Mouse (Mus musculus): ENCODE results near the gene Rbm44.

Rbm44 gene

DNA sequence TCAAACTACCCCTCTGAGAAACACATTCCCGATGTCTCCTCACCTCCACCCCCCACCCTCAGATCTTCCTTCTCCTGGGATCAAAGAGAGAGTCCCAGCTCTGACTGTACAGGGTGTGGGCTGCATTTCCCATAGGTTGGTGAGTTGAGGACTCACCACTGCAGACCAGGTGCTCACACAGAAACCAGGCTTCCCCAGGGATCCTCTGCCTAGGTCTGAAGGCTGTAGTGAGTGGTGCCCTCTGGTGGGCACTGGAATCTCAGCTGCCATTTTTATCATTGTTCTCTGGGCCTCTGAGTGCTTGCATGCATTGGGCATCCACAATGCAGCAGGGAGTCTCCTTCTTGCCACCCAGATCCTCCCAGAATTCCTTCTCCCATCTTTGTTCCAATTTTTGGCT lies 66.2 kb downstream of the Rbm44 start:
- DNase-seq = peak; percentile 53 to 72

- peak in 1 of 2 experiments; percentile 31 for DNase-seq
These were observed 66.7 kb downstream of the Rbm44 start for GRCm38 (mm10) chr1:91211591-91212008.

DNA sequence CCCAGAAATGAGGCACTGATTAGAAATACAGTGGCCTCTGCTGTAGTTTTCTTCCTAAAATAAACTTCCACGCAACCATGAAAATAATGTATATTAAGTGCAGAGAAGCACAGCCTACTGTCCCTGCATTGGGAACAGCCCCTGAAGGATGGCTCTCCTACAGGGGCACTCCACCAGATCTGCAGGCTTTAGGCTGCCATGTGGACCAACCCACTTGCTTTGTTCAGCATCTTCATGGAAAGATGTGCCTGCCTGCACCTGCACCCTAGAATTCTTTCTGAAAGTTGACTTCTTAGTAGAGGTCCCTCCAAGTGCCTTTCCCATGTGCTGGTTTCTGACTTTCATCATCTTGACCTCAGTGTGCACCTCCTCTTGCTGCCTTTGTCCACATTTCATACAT lies 70.4 kb downstream of the Rbm44 start:
- DNase-seq = no peak

- peak in 1 of 2 experiments; percentile 46 for DNase-seq
These were observed 71.1 kb downstream of the Rbm44 start for GRCm38 (mm10) chr1:91215981-91216380.

GRCm38 (mm10) chr1:91216504-91217267 lies 71.8 kb downstream of the Rbm44 start:
- DNase-seq = peak in 1 of 2 experiments; percentile 35

GRCm38 (mm10) chr1:91219641-91220321 lies 74.9 kb downstream of the Rbm44 start:
- no peak for DNase-seq

DNA sequence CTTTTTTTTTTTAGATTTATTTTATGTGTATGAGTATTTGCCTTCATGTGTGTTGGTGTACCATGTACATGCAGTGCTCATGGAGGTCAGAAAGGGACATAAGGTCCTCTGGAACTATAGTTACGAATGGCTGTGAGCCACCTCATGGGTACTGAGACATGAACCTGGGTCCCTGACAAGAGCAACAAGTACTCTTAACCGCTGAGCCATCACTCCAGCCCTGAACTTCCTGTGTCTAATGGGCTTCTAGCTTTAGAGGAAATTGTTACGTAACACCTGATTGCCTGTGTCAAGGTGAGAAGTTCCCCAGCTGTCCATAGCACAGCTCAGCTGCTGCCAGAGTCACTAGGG lies 75.4 kb downstream of the Rbm44 start:
- DNase-seq = no peak

Data from cerebellum, postnatal 25 days (tissue).